Mouse (Mus musculus) activated CD4-positive, CD25-positive, alpha-beta regulatory T cell (primary cell): ENCODE results near the gene Cux2. TPM values are rescaled to one million over a fixed set of nuclear protein-coding genes. Genes with fewer than 3 reads are reported as not detected.

Experiments
- polyA plus RNA-seq, 2 experiments: library from polyadenylated mRNA; unstranded; fragments of 100-300 nt; shearing (Covaris generic); gene quantifications; one replicate each; pipeline ENCODE4 v1.2.1; 2017

Gene Cux2
- under 1 TPM; 0.10 to 0.34 TPM for polyA plus RNA-seq

DNA sequence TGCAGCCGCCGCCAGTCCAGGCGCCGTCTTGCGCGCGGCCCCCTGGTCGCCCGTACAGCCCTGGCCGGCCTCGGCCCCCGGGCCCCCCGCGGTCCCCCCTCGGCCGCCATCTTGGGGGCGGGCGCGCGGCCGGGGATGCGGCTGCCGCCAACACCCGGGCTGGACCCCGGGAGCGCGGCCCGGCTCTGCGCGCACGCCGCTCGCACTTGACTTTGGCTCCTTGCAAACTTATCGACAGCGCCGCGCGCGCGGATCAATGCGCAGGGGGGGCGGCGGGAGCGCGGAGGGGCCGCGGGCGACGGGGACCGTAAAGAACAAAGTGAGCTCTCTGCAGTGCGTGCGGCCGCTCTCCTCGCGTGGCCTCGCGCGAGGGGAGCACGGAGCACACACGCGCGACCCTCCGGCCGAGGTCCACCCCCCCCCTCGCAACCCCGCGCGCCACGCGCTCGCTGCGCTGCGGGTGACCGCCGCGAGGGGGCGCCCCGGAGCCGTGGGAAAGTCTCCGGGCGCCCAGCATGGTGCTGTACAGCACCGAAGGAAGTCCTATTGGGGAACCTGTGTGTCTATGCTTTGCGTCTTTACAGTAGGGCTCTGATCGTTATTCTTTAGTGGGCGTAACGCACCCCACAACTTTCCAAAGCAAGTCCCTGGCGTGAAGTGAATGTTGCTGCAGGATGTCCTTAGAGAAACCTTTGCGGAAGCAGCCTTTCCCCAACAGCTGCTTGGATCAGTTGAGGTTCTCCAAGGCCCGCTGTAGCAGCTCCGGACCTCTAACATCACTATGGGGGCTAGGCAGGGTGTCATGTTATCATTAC lies at the start of gene Cux2:
Gene Cux2, minus strand, starts transcription at position 86 of the 815 bp plus-strand sequence.

GRCm38 (mm10) chr5:121848743-121849142 lies 201.2 kb downstream of the Cux2 start, which contains the start of gene Pheta1:
Gene Pheta1 (plus strand): TSS chr5:121848984.

DNA sequence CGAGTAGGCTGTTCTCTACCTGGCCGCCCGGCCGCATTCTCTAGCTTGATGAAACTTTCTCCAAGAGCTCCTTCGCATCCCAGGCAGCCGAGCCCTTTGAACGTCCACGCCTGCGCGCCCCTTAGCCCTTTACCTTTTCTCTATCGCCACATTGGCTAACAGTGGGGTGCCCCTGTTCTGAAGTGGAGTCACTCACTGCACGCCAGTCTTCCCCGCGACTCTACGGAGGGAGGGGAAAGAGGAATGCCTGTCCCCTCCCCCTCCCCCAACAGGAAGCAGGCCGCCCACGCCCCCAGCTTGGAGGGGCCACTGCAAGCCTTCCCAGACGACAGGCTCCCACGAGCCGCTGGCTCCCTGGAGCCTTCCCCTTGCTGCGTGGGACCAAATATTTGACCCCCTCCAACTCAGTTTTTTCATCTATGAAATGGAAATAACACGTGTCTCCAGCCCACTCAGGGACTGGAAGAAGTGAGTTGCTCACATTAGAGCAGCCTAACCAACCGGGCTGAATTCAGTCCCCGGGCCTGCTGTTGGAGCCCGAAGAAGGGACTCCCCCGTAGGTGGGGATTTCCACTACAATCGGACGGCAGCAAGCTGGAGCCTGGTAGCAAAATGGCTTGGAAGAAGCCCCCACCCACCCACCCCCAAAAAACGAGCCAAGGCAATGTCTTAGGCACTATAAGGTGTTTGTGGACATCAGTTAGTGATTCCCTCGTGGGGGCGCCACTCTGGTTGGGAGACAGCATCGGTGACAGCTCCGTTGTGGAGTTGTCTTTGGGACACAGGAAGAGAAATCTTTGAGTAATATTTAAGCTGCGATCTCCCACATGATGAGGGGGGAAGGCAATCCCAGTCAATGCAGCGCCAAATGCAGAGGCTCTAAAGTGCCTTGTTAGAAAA lies 212.2 kb downstream of the Cux2 start, which contains the start of gene Sh2b3:
Gene Sh2b3, minus strand, starts transcription at position 206 of the 900 bp plus-strand sequence.

Other genes starting within 250 kb of the Cux2 start
- 10 to 100 TPM; 27.0 to 35.2 TPM for gene Sh2b3, start 212.5 kb downstream of the Cux2 start, polyA plus RNA-seq
- gene Pheta1, start 201.1 kb downstream of the Cux2 start, polyA plus RNA-seq: 1 to 10 TPM; 3.4 to 6.6 TPM
- gene Myl2, start 50.8 kb upstream of the Cux2 start, polyA plus RNA-seq: not detected
- gene Ccdc63, start 90.7 kb upstream of the Cux2 start, polyA plus RNA-seq: under 1 TPM; 0.49 to 0.56 TPM
- 100 to 1,000 TPM; 380 to 415 TPM for gene Ppp1cc, start 108.2 kb upstream of the Cux2 start, polyA plus RNA-seq
- gene Hvcn1, start 156.7 kb upstream of the Cux2 start, polyA plus RNA-seq: 100 to 1,000 TPM in 1 of 2 experiments, 10 to 100 TPM in 1; 81.3 to 100 TPM
- gene Tctn1, start 214.4 kb upstream of the Cux2 start, polyA plus RNA-seq: 1 to 10 TPM in 1 of 2 experiments, under 1 TPM in 1; 0.75 to 2.0 TPM
- 10 to 100 TPM; 39.2 to 64.9 TPM for gene Pptc7, start 234.3 kb upstream of the Cux2 start, polyA plus RNA-seq